Mouse (Mus musculus) gonadal fat pad, adult 2 months (tissue): Measurements from ENCODE around the gene Tor1aip1. TPM values are rescaled to one million over a fixed set of nuclear protein-coding genes. Genes with fewer than 3 reads are reported as not detected.
A peak's percentile ranks its signal among the peaks of the same experiment; 100 is the strongest.
"Not testable (repeated sequence)": the region's sequence is repeated elsewhere in the genome, so short reads cannot be mapped to it uniquely, and the experiment has no call there.

Experiments used
- DNase-seq: peaks from one replicate; pipeline ENCODE4 v3.0.0-alpha.2; 2012; ENCODE audit warnings: low read depth
- polyA plus RNA-seq: library from polyadenylated mRNA; depleted of rRNA; stranded (reverse); fragments of >200 nt; gene quantifications from 2 replicates; pipeline ENCODE4 v1.2.3, GENCODE M21; 2012; rRNA removed

Tor1aip1 gene
- 39.8 and 45.8 TPM in 2 replicates for polyA plus RNA-seq

GRCm38 (mm10) chr1:156035930-156036737 lies at the start of gene Tor1aip1:
Gene Tor1aip1, minus strand, starts transcription at chr1:156036480.
- peak; percentile 85 for DNase-seq

- DNase-seq: no peak
Observed at GRCm38 (mm10) chr1:156085770-156086169, 49.5 kb upstream of the Tor1aip1 start.

GRCm38 (mm10) chr1:156084603-156085002 lies 48.3 kb upstream of the Tor1aip1 start:
- no peak for DNase-seq

GRCm38 (mm10) chr1:156077655-156078054 lies 41.4 kb upstream of the Tor1aip1 start:
- DNase-seq: no peak

GRCm38 (mm10) chr1:156076474-156076873 lies 40.2 kb upstream of the Tor1aip1 start:
- no peak for DNase-seq

- DNase-seq: no peak
Observed at GRCm38 (mm10) chr1:156074575-156074974, 38.3 kb upstream of the Tor1aip1 start.

GRCm38 (mm10) chr1:156073169-156073821 lies 37.0 kb upstream of the Tor1aip1 start:
- no peak for DNase-seq

- no peak for DNase-seq
Observed at GRCm38 (mm10) chr1:156070106-156070505, 33.8 kb upstream of the Tor1aip1 start.

GRCm38 (mm10) chr1:156066133-156066532 lies 29.9 kb upstream of the Tor1aip1 start:
- no peak for DNase-seq

GRCm38 (mm10) chr1:156062193-156062592 lies 25.9 kb upstream of the Tor1aip1 start:
- no peak for DNase-seq

- no peak for DNase-seq
Observed at GRCm38 (mm10) chr1:156058207-156058606, 21.9 kb upstream of the Tor1aip1 start.

GRCm38 (mm10) chr1:156046688-156047087 lies 10.4 kb upstream of the Tor1aip1 start:
- DNase-seq: no peak

- DNase-seq: no peak
Observed at GRCm38 (mm10) chr1:156044211-156044611, 7.9 kb upstream of the Tor1aip1 start.

GRCm38 (mm10) chr1:156043027-156043426 lies 6.7 kb upstream of the Tor1aip1 start:
- no peak for DNase-seq

GRCm38 (mm10) chr1:156042481-156042880 lies 6.2 kb upstream of the Tor1aip1 start:
- no peak for DNase-seq

GRCm38 (mm10) chr1:156041451-156042241 lies 5.4 kb upstream of the Tor1aip1 start:
- DNase-seq: no peak

GRCm38 (mm10) chr1:156040731-156041401 lies 4.6 kb upstream of the Tor1aip1 start:
- no peak for DNase-seq

GRCm38 (mm10) chr1:156039989-156040388 lies 3.7 kb upstream of the Tor1aip1 start:
- not testable (repeated sequence) for DNase-seq

GRCm38 (mm10) chr1:156037144-156037583 lies 884 bp upstream of the Tor1aip1 start:
- DNase-seq: no peak

- no peak for DNase-seq
Observed at GRCm38 (mm10) chr1:156035269-156035929, 881 bp downstream of the Tor1aip1 start, which contains the start of gene Tor1aip2. Gene Tor1aip2, plus strand, starts transcription at chr1:156035403.

GRCm38 (mm10) chr1:156034661-156035060 lies 1.6 kb downstream of the Tor1aip1 start:
- DNase-seq: no peak
